Mouse (Mus musculus): Measurements from ENCODE around the gene Clcn7. TPM values are rescaled to one million over a fixed set of nuclear protein-coding genes. Genes with fewer than 3 reads are reported as not detected.
A peak's percentile ranks its signal among the peaks of the same experiment; 100 is the strongest.

Clcn7 gene
- total and polyA plus RNA-seq, 3 experiments = 10.9 to 16.4 TPM; not detected in 1

DNA sequence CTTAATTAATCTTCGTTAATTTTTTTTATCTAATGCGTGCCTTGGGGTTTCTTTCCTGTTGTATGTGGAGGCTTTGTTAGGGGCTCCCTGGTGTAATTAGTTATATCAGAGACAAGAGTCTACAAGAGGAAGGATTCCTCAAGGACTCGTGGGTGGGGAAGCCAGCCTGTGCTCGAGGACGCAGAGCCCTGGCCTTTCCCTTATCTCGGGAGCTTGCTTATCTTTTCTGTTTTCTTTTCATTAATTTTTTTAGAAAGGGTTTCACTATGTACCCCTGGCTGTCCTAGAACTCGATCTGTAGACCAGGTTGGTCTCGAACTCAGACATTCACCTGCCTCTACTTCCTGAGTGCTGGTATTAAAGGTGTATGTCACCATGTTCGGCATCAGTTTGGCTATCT lies 5.5 kb upstream of the Clcn7 start:
- no peak overlapping the region for H3K9ac ChIP-seq (ENCODE audit: control insufficient read depth, low read depth, low read length, poor library complexity, severe bottlenecking)
- TF ChIP-seq GATA1 (IDR thresholded peaks at IDR 0.05; ENCODE audit: low read depth, low read length) (peak; percentile 59), TBP (IDR thresholded peaks at IDR 0.05; ENCODE audit: low read depth, low read length) (peak; percentile 29; the same call in 1 of the 2 replicates), TCF12 (IDR thresholded peaks at IDR 0.05; ENCODE audit: low read depth, low read length) (no peak), POLR2A (IDR thresholded peaks at IDR 0.05; ENCODE audit: control insufficient read depth in 1 of 2, insufficient read depth in 1 of 2, low read depth in 1 of 2, low read length in 2 of 2, poor library complexity in 1 of 2) (no peak), SIN3A (IDR thresholded peaks at IDR 0.05; ENCODE audit: low read length) (0 out of 2 replicates have a peak, but pooled peaks have one; percentile 2)
- H3K9me3 ChIP-seq (replicated peaks; ENCODE audit: insufficient read depth, low read length) = no peaks in the 10 kb centered on the region
- no peaks in the 10 kb centered on the region for H3K79me2 ChIP-seq (ENCODE audit: control insufficient read depth, insufficient read depth, low read length, poor library complexity)
- H3K27ac ChIP-seq (ENCODE audit: control insufficient read depth, low read depth, low read length) = no peak overlapping the region
- DNase-seq (ENCODE audit: low read depth, low spot score) = peak; percentile 54
- H3K4me1 ChIP-seq (ENCODE audit: control insufficient read depth in 1 of 2, insufficient read depth in 2 of 2, low read length in 2 of 2) = peaks cover 0 to 4% of the 10 kb centered on the region in 2 experiments; a peak in 3 of 4 replicates
- H3K4me3 ChIP-seq (ENCODE audit: control insufficient read depth in 1 of 2, insufficient read depth in 1 of 2, low read depth in 2 of 2, low read length in 2 of 2) = no peak overlapping the region
- H3K36me3 ChIP-seq (ENCODE audit: control insufficient read depth in 1 of 2, insufficient read depth in 2 of 2, low read length in 2 of 2) = no peaks in the 10 kb centered on the region
- peaks cover 0 to 2% of the 10 kb centered on the region in 2 experiments; a peak in 3 of 4 replicates for H3K27me3 ChIP-seq (ENCODE audit: control insufficient read depth in 1 of 2, insufficient read depth in 2 of 2, low read length in 2 of 2)

DNA sequence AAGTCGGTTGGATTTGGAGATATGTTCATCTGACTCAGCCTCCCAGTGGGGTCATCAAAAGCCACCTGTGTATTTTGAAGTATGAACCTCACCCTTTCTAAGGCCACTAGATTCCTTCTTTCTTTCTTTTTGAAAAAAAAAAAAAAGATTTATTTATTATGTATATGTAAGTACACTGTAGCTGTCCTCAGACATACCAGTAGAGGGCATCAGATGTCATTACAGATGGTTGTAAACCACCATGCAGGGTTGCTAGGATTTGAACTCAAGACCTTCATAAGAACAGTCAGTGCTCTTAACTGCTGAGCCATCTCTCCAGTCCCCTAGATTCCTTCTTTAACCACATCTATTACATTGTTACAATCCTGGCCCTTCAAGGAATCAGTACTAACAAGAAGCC lies 3.1 kb upstream of the Clcn7 start:
- Histone ChIP-seq H3K27ac (ENCODE audit: control insufficient read depth, low read depth, low read length) (no peak overlapping the region), H3K9ac (ENCODE audit: control insufficient read depth, low read depth, low read length, poor library complexity, severe bottlenecking) (no peak overlapping the region), H3K9me3 (replicated peaks; ENCODE audit: insufficient read depth, low read length) (no peaks in the 10 kb centered on the region), H3K79me2 (ENCODE audit: control insufficient read depth, insufficient read depth, low read length, poor library complexity) (peaks cover 14% of the 10 kb centered on the region), H3K4me1 (ENCODE audit: control insufficient read depth in 1 of 2, insufficient read depth in 2 of 2, low read length in 2 of 2) (peaks cover 0 to 17% of the 10 kb centered on the region in 2 experiments; a peak in 3 of 4 replicates), H3K27me3 (ENCODE audit: control insufficient read depth in 1 of 2, insufficient read depth in 2 of 2, low read length in 2 of 2) (no peaks in the 10 kb centered on the region), H3K36me3 (ENCODE audit: control insufficient read depth in 1 of 2, insufficient read depth in 2 of 2, low read length in 2 of 2) (peaks cover 0 to 9% of the 10 kb centered on the region in 2 experiments; a peak in 2 of 4 replicates), H3K4me3 (ENCODE audit: control insufficient read depth in 1 of 2, insufficient read depth in 1 of 2, low read depth in 2 of 2, low read length in 2 of 2) (no peak overlapping the region)
- TF ChIP-seq GABPA (IDR thresholded peaks at IDR 0.05; ENCODE audit: low read depth, low read length) (no peak), POLR2AphosphoS2 (IDR thresholded peaks at IDR 0.05; ENCODE audit: low read length) (no peak), MYB (IDR thresholded peaks at IDR 0.05; ENCODE audit: low read depth, low read length) (no peak), ETS1 (IDR thresholded peaks at IDR 0.05; ENCODE audit: low read depth, low read length) (no peak), CTCF (IDR thresholded peaks at IDR 0.05 in 2 of 3, conservative IDR thresholded peaks at IDR 0.05 in 1 of 3; ENCODE audit: control insufficient read depth in 1 of 3, insufficient read depth in 1 of 3, low read depth in 2 of 3, low read length in 3 of 3, poor library complexity in 1 of 3, severe bottlenecking in 1 of 3) (no peak), TAL1 (IDR thresholded peaks at IDR 0.05; ENCODE audit: low read length) (no peak), HCFC1 (IDR thresholded peaks at IDR 0.05; ENCODE audit: low read depth, low read length) (no peak), TBP (IDR thresholded peaks at IDR 0.05; ENCODE audit: low read depth, low read length) (no peak), SMC3 (IDR thresholded peaks at IDR 0.05; ENCODE audit: low read depth, low read length) (no peak), POLR2AphosphoS5 (IDR thresholded peaks at IDR 0.05; ENCODE audit: borderline replicate concordance, low read depth, low read length) (no peak), E2F4 (IDR thresholded peaks at IDR 0.05; ENCODE audit: borderline replicate concordance, low read depth, low read length) (no peak), GATA1 (IDR thresholded peaks at IDR 0.05; ENCODE audit: low read depth, low read length) (no peak), UBTF (IDR thresholded peaks at IDR 0.05; ENCODE audit: borderline replicate concordance, insufficient read depth, low read depth, low read length) (no peak), MAX (IDR thresholded peaks at IDR 0.05; ENCODE audit: low read length) (no peak), JUND (IDR thresholded peaks at IDR 0.05; ENCODE audit: low read depth, low read length) (no peak), NELFE (IDR thresholded peaks at IDR 0.05; ENCODE audit: low read depth, low read length) (no peak)
- DNase-seq (ENCODE audit: low read depth, low spot score) = no peak
